Mouse (Mus musculus) small intestine, adult 2 months (tissue): Measurements from ENCODE around the gene Cdr2l.

ENCODE experiments used
- CTCF ChIP-seq: fragments of 200-500 bp; IDR thresholded peaks from 2 replicates; pipeline ENCODE4 v1.5.1; 2012; ENCODE audit warnings: low read depth, mild to moderate bottlenecking, control low read depth, inconsistent platforms, low read length, moderate library complexity, mixed read lengths; ENCODE audit not compliant: insufficient replicate concordance, insufficient read length; ENCODE audit errors: extremely low read depth
- POLR2A ChIP-seq: fragments of 200-500 bp; IDR thresholded peaks from 2 replicates; pipeline ENCODE4 v1.6.1; 2012; ENCODE audit warnings: low read depth, mild to moderate bottlenecking, control low read depth, inconsistent platforms, low read length, moderate library complexity

GRCm38 (mm10) chr11:115403338-115404124 is 21.8 kb downstream of the Cdr2l start, which contains the start of gene Mrpl58:
- TF ChIP-seq CTCF: no peak
- TF ChIP-seq POLR2A: peak; percentile 37
